Mouse (Mus musculus) retina, embryonic 14.5 days (tissue): Measurements from ENCODE around the gene Wdr90.

Experiments
- DNase-seq: peaks from one replicate; pipeline ENCODE4 v3.0.0-alpha.2; 2015; ENCODE audit warnings: low spot score

The Wdr90 gene

DNA sequence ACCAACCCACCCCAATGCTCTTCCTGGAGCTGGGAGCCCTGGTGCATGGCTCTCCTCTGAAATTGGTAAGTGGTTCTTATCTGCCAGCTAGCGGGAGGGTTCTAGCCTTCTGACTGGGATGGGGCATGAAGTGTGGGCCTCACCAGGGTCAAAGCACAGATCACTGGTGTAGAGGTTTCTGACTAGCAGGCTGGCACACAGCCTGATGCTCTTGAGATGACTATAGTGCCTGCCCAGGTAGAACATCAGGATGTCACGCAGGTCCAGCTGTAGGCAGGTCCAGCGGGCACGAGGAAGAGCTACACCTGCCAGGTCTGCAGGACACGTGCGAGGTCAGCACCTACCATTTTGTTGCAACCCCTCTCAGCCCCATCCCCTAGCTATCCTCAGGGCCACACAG is 1.1 kb downstream of the Wdr90 start:
- DNase-seq = no peak

DNA sequence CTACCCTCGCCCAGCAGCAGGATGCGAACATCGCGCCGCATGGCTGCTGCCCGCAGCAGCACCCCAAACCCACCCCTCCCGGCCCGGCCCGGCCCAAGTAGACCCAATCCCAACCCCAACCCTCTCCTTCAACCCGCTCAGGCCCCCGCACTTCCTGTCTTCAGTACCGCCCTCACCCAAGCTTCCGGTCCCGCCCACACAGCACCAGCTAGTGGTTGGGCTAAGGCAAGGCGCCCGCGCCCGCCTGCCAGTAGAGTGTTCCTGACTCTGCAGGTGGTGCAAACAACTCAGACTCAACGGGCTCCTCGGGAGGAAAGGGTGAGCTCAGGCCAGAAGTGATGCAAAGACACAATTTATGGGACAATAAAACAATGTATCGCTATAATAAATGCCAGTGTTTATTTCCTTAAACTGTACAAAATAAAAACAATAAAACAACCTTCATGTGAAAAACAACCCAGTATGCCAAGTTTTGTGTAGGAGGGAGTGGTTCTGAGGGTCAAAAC is 16.9 kb downstream of the Wdr90 start, which contains the start of gene Rhot2:
Gene Rhot2, minus strand, starts transcription at position 456 of the 506 bp plus-strand sequence.
- DNase-seq = peak; percentile 95

DNA sequence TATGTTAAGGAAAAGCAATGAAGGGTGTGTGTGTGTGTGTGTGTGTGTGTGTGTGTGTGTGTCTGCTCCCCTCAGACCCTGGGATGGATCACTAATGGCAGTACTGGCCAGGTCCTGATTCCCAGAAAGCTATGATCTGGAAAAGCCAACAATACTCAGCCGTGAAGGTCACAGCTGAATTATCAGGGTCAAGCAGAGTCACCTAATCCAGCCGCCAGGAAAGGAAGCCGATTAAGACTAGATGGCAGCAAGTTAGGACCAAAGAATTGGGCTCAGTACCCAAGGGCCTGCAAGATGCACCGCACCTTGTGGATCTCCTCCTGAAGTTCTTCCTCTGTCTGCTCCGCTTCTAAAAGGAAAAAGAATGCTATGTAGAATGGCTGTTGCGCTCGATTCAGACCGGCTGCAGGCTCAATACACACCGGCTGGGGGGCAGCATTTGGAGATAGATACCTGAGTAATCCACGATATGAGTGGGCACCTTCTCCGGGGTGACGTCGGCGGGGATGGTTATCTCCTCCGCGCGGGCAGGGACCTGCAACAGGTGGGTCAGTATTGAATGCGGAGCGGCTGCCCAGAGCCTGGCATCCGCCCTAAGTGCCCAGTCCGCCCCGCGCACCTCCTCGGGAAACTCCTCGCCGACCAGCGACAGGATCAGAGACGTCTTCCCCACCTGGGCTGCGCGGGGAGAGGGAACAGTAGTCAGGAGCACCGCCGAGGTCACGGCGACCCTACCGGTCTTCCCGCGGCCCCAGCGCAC is 17.5 kb downstream of the Wdr90 start:
- DNase-seq = no peak

DNA sequence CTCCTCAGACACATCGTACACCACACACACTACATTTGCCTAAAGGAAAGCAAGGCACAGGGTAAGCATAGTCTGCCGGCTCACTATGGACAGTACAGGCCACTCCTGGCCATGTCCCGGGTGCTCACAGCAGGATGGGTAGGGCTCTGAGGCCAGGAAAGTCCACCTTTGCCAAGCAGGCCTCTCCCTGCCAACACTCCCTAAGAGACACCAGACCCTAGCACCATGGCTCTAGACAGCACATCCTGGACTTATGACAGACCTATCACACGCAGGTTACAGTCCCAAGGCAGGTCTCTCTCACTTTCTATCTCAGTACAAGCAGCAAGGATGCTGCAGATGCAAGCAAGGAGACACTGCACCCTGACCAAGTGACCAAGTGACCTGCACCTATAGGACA is 18.2 kb downstream of the Wdr90 start:
- DNase-seq = no peak

DNA sequence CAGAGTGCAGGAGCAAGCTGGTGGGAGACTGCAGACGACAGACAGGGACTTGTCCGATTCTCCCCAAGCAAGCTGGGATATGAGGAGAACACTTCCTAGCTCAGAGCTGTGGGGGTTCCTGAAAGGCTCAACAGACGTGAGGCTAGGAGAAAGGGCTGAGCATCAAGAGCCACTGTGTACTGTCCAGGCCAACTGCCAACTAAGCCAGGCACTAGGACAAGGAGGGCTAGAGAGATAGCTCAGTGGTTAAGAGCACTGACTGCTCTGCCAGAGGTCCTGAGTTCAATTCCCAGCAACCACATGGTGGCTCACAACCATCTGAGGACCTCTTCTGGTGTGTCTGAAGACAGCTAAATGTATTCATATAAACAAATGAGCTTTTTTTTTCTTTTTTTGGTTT is 18.8 kb downstream of the Wdr90 start:
- no peak for DNase-seq

DNA sequence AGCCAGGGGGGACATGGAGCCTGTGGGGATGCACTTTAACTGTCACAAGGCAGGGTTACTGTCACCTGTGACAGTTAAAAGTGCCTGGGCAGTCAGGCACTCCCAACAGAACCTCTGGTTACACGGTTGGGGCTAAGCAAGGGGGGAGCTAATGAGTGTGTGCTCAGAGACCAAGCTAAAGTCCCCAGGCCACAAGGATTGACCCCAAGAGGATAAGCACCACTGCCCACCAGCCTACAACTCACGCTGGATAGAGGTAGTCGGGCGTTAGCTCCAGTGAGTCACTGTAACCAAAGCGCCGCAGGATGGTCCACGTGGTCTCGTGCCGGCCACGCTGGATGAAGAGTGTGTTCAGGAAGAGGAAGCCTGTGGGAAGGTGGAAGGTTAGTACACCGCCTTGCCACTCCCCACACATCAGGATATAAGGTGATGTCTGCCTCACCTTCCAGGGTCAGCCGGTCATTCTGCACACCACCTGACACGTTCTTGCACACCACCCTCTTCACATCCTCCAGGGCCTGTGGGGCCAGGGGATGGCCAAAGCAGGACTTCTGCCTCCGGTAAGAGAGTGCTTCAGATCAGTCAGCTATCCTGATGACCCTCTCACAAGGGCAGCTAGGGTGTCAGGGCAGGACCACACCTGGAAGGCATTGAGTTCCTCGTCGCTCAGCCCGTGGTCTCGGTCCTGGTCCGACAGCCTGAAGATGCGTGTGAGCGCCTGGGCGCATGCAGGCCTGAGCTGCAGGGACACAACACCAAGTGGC is 20.0 kb downstream of the Wdr90 start, which contains the start of gene Gm20683:
Gene Gm20683, minus strand, starts transcription at position 647 of the 764 bp plus-strand sequence.
- DNase-seq = no peak

DNA sequence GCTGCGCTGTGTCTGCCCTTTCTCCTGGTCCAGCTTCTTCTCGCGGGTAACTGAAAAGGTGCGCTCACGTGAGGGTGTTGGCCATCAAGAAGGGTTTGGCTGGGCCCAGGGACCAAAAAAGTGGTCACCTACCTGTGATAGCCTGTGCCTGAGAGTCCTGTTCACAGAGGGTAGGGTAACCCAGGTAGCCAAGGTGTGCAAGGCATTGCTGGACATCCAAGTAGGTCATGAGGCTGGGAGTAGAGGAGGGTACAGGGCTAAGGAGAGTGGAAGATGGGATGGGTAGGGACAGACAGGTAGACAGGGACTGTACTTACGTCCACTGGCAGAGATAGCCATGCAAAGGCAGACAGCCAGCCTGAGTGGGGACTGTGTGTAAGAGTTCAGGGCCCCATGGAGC is 20.8 kb downstream of the Wdr90 start:
- DNase-seq = no peak

DNA sequence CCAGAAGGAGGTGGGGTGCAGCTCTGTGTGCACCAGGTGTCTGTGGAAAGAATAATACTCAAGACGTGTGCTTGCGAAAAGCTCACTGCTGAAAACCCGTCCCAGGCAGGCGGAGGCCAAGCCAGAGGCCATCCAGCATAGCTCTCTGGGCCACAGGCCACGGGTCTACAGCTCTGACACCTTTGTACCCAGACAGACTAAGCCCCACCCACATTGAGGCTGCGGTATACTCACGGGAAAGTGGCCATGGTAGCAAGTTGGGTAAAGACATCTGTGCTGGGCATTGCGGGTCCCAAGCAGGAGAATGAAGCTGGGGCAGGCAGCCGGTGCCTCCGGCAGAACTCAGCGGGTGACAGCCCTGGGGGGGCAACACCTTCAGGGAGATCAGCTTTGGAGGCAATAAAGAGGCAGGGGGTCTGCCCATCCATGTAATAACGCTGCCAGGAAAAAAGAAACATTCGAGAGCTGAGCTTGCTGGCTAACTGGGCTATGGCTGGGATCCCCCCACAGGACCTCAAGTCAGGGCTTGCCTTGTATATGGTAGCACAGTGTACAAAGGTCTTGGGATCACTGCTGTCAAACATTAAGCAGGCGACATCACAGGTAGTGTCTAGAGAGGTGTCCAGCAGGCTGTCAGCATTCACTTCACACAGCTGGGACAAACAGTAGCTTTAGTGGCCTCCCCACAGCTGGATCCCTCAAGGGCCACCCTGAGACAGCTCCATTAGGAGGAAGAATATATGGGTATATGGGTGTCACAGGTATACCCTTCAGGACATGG is 21.7 kb downstream of the Wdr90 start:
- no peak for DNase-seq

DNA sequence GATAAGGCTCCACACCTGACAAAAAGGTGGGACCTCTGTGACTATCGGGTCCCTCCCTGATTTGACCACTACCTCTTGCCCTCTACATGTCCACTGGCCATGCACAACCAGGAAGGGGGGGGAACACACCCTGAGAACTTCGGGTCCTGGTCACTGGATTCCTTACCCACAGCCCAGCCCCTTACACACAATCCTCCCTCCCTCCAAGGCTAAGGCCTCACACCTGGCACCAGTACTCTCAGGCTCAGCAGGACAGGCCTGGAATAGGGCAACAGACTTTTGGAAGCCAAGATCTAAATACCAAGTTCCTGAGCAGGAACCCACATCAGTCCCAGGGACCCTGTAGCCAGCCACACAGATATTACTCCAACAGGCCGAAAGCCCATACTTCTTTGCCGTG is 22.4 kb downstream of the Wdr90 start:
- no peak for DNase-seq

DNA sequence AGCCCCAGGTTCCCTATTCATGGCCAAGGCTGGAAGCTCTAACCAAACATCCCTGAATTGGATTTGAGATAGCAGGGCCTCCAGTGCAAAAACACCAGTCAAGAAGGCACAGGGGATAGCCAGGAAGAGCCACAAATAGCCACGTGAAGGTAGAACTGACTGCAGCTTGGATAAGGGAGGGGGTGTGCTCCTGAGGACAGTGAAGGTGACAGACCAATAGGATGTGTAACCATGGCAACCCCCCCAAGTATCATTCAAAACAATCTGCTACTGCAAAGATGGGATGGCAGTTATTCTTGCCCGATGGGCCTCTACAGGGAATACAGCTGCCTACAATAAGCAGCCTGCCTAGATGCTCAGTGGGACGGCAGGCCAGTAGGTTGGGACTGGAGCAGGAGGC is 23.8 kb downstream of the Wdr90 start:
- peak; percentile 43 for DNase-seq

DNA sequence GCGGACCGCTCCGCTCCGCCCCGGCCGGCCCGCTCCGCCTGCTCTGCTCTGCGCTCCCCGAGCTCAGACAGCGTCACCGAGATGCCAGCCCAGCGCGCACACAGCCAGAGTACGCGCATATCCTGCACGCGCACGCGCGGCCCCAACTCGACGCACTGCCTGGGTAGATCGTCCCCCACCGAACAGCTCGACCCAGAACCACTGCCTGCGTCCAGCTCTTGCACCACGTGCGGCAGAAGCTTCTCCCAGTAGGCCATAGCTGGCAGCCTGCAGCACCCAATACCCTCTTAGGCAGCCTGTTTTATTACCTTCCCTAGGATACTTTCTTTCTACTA is 24.3 kb downstream of the Wdr90 start, which contains the start of gene Rhbdl1:
Gene Rhbdl1, minus strand, starts transcription at position 220 of the 335 bp plus-strand sequence.
- peak; percentile 60 for DNase-seq

DNA sequence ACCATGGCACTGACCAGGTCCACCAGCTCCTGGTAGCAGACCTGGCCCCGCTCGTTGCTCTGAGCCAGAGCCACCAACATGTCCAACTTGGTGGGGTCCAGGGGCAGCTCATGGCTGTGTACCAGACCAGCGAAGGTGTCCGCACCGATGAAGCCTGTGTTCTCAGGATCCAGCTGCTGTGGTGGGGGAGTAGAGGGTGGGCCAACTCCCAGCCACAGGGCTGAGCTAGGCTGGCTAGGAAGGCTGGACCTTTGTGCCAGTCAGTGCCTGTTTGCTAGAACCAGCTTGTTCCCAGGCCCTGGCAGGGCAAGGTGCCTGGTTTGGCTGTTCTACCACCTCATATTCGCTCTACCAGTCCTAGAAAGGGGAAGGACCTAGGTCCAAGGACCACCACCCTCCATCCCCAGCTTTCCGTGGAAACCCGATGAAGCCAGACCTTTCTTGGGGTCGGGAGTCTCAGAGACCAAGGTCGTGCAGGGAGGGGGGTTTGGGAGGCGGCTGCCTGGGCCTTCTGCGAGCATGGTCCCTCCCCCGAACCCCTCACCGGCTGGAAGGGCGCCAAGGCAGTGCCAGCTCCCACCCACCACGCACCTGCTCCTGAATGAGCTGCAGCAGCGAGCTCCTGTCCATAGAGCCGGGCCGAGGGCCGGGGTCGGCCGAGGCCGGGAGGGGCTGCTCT is 24.8 kb downstream of the Wdr90 start:
- no peak for DNase-seq

DNA sequence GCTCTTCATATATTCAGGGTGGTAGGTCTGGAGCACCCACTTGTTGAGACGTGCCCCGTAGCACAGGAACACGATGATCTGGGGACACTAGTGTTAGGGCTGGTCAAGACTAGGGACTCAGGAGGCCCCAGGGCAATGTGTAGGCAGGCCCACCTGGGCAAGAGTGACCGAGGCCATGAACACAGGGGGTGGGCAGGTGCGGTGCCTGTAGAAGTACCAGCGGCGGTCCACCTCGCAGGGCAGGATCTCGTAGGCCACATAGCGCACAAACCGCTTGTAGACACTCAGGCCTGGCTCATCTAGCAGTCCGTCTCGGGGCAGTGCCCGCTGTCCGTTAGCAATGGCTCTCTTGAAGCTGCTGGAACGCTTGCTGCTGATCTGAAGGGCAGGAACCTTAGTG is 25.5 kb downstream of the Wdr90 start:
- no peak for DNase-seq

DNA sequence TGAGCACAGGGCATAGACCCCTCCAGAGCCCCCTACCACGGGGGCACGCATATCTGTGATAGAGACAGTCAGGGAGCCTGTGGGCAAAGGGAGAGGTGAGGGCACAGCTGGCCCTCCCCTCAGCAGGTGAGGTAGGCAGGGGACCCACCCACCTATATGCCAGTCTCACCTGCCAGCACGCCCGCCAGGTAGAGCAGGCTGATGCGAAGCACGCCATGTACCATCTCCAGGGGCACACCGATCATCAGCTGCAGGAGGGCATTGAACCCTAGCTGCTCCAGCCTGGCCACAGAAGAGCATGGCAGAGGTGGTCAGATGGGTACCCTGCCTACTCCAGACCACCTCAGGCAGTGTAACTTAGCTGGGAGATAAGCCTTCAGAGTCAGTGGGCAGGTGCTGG is 26.0 kb downstream of the Wdr90 start:
- DNase-seq = no peak

DNA sequence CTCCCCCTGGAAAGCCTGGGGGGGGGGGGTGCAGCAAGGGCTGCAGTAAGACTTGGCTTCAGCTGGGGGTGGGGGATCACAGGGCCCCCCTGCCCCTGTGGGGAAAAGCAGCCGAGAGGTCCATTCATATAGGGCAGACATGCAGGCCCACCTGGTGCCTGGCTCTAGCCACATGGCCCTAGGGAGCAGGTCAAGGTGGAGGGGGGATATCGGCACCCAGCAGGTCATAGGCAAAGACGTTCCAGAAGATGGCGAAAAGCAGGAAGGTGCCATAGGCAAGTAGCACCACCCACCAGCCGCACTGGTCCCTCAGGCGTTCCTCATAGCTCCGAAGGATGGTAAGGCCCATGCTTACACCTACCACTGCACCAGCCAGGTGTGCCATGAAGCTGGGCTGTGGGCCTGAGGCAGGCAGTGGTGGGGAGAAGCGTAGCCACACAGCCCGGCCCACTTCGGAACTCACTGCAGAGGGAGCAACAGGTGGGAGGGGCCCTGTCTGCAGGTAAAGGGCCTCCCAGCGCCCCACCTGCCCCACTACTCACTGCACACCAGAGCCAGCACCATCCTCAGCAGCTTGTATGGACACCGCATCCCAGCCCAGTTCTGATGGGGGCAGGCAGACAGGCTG is 26.6 kb downstream of the Wdr90 start:
- DNase-seq = no peak

DNA sequence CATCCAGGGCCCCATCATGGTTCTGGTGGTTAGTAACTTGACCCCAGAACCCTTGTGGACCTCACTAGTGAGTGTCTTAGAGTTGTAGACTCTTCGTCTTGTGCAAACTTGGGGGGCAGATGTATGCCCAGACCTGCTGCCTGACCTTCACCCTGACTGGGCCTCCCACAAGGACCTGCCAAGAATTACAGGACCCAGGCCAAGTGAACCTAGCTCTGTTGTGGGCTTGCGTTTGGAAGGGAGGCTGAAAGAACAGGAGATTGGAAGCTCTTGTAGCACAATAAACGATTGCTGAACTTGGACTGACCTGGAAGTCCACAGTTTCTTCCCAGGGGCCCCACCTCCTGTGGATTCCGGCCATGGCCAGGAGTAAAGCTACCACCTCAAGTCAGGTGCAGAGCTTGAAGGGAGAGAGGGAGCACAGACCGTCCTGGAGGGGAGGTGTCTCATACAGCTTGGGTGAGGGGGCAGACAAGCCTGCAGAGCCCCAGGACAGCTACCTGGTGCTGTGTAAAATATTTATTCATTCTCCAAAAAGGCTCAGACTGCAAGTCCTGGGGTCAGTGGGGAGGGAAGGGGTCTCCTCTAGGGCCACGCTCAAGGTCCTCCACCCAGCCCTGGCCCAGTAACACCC is 27.2 kb downstream of the Wdr90 start:
- no peak for DNase-seq

DNA sequence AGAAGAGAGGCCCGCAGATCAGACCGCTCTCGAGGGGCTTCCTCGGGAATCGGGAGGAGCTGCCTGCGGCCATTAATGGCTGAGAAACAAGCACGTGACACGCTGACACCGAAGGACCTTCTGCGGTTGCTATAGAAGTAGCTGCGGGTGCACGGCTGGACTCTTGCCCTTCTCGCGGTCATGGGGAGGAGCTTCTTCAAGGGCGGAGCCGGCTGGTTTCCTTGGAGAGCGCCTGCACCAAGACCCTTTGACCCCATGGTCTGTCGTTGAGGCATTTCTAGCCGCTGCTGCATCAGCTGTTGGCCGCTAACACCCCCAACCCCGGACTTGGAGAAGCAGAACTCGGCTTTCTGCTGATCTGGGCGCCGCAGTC is 28.0 kb downstream of the Wdr90 start, which contains the start of gene Stub1:
Gene Stub1, minus strand, starts transcription at position 114 of the 373 bp plus-strand sequence.
- DNase-seq = peak; percentile 92

DNA sequence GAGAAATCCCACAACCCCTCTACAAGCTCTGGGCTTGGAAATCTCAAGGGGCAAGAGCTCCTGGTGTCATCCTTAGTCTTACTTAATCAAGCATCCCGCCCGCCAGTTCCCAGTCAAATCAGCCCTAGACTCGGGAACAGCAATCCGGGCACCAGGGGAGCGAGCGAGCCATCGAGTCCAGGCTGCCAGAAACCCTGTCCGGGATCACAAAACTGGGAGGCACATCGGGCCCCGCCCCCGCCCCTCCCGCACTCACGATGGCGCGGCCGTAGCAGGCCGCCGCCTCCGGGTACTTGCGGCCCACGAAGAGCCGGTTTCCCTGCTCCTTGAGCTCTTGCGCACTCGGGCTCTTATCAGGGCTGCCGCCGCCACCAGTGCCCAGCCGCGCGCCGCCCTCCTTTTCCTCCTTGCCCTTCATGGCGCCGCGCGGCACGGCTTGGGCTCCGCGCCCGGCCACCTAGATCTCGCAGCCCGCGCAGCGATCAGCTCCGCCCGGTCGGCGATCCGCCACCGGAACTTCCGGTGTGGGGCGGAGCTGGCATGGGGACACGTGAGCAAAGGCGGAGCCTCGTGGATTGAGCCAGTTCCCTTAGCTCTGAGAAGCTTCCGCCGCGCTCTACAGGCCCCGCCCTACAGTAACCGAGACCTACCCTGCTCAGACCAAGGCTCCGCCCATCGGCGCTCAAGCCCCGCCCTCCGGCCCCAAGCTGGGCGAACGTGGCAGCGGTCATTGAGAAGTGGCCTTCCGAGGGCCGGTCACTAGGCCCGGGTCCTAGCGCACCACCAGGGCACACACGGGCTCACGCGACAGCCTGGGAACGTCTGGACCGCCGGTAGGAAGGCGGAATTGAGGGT is 28.6 kb downstream of the Wdr90 start:
- peak; percentile 100 for DNase-seq

DNA sequence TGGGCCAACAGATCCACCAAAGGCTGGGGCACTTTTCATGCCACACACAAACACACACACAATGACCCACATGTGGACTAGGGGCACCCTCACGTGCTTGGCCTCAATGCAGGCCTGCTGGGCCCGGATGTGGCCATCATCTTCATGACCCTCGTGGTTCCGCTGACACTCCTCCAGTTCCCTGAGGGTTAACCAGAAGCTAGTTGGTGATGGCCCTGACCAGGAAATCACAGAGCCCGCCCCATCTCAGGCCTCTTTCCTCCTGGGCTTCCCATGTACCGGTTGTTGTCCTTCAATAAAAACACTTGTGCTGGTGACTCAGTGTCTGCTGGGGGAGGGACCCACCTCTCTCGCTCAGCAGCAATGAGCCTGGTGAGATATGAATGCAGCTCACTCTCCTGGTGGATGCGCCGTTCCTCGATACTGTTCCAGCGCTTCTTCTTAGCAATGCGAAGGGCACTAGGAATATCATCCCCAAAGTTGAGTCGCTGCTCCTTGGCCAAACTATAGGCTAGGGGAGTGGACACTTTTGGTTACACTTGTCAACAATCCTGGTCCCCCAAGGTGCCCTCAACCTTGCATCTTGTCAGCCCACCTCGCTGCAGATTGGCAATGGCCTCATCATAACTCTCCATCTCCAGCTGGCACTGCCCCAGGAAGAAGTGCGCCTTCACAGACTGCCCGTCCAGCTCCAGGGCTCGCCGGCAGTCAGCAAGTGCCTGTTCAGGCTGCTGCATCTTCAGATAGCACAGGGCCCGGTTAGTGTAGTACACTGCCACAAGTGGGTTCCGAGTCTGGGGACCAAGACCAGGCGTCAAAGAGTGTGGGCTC is 29.6 kb downstream of the Wdr90 start:
- no peak for DNase-seq
